Mouse (Mus musculus): ENCODE data around the gene Klc4.

The Klc4 gene

DNA sequence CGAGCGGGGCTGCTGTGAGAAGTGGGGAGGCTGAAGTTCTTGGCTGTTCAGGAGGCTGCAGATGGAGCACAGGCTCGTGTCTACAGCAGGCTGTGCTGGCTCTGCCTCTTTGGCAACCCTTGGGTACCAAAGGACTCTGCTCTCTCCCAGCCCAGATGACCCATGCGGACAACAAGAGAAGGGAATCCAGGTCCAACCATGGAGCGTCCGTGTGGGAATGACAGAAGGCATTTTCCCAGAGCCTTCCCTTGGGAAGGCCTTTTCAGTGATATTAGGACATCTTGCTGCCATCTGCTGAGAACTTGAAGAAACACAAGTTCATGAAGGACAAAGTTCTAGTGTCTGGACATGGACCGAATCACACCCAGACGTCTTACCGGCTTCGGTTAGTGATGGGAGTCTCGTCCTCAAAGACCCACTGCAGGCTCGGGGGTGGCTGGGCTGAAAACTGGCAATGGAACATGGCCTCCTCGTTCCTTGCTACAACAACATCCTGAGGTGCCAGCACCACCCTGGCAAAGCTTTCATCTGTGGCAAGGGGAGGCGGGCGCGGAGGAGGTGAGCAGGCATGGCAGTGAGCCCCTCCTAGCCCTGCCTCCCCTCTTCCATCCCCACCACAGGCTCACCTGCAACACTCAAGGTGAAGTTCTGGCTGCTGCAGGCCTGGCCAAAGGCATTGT is 56.0 kb downstream of the Klc4 start:
- DNase-seq (ENCODE audit: low spot score in 2 of 2) = no peak

DNA sequence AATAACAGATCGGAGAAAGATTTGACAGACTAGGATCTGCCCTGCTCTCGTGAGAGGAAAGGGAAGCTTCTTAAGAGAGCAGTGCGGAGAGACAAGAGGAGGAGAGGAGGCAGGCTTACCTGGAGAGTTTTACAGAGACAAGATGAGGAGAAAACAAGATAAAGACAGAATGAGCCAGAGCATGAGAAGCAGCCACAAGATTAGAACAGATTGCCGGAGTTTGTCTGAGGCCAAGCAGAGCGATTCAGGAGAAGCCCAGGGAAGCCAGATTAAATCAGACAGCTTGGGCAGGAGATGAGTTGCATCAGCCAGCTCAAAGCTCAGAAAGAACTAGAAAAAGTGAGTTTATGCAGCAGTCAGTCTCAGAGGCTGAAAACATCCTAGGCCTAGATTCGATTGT is 56.9 kb downstream of the Klc4 start:
- no peak for DNase-seq (ENCODE audit: low spot score in 2 of 2)

DNA sequence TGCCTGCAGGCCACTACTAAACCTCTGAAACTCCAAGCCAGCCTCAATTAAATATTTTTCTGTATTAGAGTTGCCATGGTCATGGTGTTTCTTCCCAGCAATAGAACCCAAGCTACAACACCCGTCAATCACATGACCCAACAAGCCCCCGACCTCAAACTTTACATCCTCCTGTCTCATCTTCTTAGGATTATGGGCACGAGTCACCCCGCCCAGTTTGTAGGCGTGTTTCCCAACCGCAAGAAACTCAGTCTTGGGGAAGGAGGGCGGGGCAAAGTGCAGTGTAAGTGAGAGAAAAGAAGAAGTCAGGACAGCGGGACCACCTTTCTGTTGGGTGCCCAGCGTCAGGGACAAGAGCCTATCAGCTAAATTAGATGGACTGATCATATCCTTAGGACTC is 57.6 kb downstream of the Klc4 start:
- DNase-seq (ENCODE audit: low spot score in 2 of 2) = no peak

DNA sequence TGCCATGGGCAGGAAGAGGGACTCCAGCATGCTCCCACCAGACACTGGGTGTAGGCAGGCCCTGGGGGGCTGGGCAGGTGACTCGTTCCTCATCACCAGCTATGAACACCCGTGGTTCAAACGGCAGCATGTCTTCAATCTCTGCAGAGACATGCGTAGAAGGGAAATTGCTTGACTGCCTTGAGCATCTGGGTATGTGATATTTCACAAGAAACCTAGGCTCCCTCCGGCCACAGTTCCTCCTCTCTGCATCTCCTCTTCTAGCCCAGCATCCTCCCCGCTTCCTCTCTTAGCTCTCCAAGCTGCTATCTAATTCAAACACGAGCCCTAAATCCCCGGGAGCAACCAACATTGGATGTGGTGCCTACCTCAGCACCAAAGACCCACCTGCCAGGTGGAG is 59.5 kb downstream of the Klc4 start:
- no peak for DNase-seq (ENCODE audit: low spot score in 2 of 2)
